Mouse (Mus musculus) ovary, postnatal 10 days (tissue): ENCODE results near the gene Tnfaip1.
"Not testable (repeated sequence)": the region's sequence is repeated elsewhere in the genome, so short reads cannot be mapped to it uniquely, and the experiment has no call there.

ENCODE experiments used
- DNase-seq: peaks from one replicate; pipeline ENCODE4 v3.0.0; 2022; ENCODE audit warnings: low spot score

The Tnfaip1 gene

DNA sequence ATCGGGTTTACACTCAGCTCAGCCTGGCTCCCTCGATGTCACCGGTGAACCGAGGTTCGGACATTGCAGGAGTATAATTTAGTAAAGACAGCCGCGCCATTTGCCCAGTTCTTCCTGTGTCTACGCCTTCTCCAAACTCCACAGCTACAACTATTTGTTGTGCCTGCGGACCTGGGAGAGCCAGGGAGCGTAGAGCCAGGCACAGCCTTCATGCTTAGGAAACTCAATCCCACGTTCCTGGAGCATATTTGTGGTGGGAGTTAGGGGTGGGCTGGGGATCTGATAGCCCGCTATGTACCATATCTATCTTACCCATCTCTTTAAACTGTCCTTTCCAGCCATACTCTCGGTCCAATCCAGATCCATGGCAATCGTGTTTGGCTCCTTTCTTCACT is 555 bp upstream of the Tnfaip1 start:
- no peak for DNase-seq

DNA sequence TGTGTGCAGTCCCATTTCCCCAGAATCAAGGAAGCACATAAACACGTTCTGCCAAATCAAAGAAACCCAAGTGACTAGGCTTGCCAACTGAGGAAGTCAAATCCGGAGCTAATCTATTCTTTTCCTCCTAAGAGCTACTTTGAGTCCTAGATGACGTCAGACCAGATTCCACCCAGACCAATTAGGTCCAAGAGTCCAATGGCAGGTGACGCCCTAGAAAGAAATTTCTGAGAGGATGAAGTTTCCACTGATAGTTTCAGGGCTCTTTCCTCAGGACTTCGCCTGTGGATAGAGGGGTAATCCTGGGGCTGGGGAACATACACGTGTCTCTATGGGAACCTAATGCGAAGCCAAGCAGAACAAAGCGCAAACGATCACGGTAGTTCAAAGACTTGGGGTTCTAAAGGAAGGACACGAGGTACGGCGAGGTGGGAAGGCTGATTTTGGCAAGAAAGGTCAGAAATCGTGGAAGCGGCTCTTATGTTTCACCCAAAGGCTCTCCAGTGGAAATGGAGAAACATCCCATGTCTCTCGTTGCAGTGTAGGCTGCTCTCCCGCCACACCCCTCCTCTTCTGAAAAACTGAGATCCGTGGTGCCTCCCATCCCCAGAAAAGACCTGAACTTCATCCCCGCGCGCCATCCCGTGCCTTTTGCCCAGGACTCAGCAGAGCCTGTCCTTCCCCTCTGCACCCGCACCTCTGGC is 604 bp downstream of the Tnfaip1 start:
- DNase-seq, result no peak

DNA sequence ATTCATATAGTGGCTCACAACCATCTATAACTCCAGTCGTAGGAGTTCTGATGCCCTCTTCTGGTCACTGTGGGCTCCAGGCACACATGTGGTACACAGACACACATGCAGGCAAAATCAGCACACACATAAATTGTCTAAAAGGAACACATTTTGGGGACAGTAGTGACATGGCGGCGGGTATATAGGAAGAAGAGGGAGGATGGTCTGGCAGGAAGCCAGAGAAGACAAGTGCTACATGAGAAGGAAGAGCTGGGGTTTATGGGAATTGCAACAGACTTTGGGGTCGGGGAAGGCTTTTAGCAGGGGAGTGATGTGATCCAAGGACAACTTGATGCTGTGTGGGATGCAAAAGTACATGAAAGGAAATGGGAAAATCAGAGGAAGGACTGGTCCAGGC is 1.6 kb downstream of the Tnfaip1 start:
- no peak for DNase-seq

DNA sequence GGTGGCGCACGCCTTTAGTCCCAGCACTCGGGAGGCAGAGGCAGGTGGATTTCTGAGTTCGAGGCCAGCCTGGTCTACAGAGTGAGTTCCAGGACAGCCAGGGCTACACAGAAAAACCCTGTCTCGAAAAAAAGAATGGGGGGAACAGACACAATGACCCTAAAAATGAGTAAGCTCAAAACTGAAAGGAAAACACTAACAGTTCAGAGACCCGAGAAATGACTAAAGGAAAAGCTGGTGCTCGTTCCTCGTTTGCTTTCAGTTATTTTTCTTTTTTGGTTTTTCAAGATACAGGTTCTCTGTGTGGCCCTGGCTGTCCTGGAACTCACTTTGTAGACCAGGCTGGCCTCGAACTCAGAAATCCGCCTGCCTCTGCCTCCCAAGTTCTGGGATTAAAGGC is 4.6 kb downstream of the Tnfaip1 start:
- not testable (repeated sequence) for DNase-seq

DNA sequence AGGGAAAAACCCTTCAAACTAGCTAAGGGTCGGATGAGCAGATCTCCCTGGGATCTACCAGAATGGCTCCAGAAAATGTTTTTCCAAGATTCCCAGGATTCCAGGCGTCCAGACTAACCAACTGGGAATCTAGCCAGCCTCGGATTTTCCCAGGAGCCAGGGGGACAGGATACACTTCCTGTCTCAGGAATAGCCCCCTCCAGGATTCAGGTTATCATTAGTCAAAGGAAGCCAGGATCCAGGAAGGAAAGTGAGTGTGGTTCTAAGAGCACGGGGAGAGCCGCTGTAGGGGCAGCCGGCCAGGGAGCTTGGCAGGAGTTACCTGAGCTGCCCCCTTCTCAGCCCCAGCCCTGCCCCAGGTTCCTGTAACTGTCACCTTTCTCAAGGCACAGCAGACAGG is 5.1 kb downstream of the Tnfaip1 start:
- no peak for DNase-seq

DNA sequence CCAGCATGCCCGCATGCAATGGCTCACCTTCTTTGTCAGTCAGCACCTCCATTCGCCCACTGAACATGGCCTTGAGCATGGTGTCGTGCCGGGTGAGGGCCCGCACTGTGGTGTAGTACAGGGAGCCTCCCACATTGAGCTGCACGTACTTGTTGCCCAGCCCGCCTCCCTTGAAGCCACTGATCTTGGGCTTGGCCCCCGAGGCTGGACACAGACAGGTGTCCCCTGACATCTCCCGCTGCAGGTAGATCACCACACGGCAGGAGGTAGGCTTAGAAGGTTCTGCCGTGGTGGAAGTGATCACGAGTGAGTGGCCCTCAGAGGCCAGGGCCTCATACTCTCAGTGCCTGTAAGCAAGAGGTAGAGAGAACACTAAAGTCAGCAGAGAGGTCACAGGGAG is 6.1 kb downstream of the Tnfaip1 start:
- DNase-seq, result no peak

DNA sequence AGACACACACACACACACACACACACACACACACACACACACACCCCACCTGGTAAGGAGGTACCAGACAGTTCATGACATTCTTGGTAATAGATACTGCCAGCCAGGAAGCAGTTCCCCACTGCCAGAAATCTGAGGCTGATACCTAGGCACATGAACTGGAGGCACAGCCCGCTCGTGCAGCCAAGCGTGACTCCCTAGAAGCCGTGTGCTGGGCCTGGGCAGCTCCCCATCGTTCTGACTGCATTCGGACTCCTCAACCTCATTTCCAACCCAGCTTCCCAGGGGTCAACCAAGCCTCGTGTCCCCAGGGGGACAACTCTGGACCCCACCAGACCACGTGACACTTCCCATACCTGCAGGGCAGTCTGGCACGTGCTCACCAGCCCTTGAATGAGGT is 7.4 kb downstream of the Tnfaip1 start:
- no peak for DNase-seq

DNA sequence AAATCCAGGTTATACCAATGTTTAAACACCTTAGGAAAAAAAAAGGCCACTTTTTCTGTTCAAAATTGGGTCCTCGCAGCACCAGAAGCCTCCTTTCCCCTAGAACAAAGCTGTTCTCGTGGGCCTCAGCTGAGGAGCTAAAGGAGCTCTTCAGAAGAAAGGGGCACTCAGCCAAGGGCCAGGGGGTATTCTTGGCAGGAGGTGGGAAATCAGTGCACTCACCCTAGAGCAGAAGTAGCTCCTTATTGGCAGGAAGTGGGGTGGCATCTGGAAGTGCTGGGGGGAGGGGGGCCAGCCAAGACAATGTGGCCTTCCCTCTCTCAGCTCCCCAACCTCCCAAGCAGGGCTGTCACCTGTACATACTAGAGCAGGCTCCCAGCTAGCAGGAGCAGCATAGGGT is 11.3 kb downstream of the Tnfaip1 start:
- DNase-seq, result no peak

DNA sequence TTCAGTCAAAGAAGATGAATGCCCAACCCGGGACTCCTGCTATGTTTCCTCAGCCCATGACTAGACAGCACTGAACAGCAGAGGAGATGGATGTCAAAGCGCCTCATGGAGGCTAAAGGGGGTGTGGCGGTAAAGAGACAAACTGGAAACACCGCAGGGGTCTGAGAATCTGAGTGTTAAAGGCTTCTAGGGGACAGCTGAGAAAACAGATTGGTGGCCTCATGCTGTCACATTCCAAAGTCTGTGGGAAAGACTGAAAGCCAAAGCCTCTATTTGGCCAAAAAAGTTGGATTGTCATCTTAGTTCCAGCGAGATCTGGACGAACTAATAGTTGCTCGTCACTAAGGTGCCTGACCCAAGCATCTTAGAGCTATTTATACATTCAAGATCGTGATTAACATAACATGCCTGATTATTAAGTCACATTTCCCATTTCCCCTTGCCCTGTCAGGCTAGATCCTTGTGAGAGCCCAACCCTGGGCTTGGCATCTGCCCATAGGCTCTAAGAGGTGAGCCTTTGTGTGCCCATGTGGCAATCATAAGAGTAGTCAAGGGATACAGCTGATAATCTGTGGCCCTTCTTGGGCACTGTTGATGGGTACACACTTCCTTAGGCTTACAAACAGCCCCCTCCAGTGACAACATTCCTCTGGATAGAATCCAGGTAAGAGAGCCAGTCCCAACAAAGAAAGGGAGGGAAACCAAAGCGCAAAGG is 12.7 kb downstream of the Tnfaip1 start:
- no peak for DNase-seq

DNA sequence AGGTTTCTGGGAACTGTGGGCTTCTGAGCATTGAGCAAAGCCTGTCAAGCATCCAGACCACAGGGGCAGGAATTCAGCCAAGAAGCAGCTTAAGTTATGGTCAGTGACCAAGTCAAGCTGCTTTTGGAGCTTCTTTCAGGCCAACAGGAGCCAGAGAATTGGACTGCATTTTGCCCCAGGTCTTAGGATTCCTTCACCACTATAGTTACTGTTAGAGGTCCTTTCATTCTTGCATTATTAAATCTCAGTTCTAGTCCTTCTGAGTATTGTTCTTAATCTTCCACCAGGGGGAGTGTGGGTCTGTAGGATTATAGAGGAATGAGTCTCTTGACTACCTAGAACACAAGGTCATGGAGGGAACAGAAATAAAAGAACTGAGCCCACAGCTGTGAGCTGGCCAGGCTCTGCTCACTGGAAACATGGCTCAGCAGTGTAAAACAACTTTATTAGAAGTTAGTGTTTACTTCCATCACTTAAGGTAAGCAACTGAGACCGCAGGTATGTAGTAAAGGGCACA is 13.6 kb downstream of the Tnfaip1 start:
- no peak for DNase-seq

DNA sequence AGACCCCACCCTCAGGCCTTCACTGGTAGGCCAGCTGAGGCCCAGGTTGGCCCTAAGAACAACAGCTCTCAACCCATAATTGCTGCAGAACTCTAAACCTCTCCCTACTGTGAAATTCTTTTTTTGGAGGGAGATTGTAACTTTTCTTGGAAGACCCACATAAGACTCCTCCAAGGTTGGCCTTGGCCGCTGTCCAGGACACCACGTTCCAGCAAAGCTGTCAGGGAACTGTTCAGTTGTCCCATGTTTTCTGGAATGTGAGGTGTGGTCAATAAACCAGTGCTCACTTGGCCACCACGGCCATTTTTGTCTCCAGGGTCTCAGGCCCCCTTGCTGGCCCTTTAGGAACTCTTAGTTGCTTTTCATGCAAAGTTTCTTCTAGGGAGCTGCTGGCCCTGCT is 14.3 kb downstream of the Tnfaip1 start:
- DNase-seq, result no peak

DNA sequence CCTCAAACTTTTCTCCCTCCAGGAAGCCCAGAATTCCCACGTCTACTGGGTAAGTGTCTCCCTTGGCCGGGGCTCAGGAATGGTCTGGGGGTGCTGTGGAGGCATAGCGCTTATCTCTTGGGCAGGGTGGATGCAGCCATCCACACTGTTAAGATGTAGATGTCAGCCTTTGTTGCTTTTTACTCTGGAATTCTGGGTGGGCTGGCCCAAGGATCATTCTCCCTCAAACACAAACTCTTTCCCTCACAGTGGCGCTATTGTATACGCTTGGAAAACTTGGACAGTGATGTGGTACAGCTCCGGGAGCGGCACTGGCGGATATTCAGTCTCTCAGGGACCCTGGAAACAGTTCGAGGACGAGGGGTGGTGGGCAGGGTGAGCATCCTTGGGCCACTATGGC is 17.2 kb downstream of the Tnfaip1 start:
- no peak for DNase-seq

DNA sequence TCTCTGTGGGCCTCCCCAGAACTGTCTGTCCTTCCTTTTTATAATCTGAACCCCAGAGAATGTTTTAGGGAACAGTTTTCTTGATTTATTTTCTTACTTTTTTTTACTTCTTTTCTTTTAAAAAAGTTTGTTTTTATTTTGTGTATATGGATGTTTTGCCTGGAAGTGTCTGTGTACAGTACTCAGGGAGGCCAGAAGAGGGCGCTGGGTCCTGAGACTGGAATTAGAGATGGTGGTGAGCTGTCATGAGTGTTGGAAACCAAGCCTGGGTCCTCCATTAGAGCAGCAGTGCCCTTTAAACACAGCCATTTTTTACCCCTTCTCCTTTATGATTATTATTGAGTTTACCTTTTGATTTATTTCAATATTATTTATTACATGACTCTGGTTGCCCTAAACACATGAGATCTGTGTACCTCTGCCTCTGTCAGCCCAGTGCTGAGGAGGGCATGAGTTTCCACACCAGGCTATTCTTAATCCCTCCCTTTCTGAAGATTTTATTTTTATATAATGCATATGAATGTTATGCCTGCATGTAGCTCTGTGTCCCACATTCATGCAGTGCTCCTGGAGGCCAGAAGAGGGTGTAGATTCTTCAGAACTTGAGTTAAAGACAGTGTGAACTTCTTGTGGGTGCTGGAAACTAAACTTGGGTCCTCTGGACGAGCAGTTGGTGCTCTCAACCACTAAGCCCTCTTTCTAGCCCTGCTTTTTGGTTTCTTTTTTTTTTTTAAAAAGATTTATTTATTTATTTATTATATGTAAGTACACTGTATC is 20.4 kb downstream of the Tnfaip1 start:
- no peak for DNase-seq

DNA sequence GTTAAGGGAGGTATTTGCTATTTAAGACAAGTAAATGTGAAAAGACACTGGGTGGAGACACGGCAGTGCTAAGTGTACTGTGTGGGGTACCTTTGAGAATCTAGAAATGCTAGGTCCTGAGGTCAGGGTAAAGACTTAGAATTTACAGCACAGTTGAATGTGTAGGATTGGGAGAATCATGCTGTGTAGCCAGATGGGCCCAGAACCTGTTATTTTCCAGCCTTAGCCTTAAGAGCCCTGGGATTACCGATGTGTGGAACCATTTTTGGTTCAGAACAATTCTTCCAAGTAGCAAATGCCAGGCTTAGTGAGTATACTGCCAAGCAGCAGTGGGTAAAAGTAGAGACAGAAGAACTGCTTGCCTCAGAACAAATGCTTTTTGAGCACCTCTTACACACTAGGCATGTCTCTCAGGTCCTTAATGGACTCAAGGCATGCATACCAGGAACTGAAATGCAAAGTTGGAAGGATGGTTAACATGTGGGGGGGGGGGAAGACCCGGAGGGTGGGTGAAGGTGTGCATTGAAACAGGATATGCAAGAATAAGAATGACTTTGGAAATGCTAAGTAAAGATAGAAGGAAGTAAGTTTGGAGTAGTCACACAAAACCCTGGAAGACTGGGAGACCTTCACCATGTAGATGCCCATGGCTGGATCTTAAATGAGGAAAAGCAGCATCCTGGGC is 22.9 kb downstream of the Tnfaip1 start:
- DNase-seq, result no peak

DNA sequence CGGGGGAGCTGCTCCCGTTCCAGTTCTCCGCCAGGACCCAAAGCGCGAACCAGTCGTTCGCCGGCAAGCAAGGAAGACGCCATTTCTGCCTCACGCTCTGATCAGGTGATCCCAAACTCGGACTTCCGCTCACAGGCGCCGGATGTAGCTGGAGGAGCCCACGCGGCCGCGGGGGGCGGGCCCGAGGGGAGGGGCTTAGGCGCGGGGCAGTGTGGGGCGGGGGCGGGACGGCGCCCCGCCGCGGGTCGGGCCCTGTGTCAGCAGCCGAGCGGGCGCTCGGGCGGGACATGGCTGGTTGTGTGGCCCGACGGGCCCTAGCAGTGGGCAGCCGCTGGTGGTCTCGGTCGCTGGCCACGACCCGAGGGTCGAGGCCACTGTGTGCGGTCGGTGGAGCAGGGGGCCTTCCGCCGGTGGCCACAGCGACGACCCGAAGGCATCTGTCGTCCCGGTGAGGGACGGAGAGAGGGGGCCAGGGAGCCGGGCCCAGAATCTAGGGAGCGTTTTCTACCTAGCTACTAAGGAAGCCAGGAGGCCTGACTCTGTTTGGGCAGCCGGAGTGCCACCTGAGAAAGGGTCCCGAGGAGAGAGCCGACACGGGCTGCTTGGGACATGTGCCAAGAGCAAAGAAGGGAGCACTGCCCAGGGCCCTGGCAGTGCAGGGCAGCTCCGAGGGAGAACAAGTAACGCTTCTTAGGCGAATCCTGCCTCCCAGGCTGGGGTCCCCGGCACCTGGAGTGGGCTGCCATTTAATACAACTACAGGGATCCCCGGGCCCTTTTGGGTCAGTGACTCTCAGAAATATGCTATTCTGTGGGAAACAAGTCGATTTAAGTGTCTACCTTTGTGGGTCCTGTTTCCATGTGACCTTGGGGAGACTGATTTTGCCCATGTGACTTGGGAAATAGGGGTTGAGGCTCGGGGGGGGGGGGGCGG is 23.8 kb downstream of the Tnfaip1 start, which contains the start of the genes Tmem199 and Poldip2:
TSS of gene Tmem199 (minus strand) at position 148 of the 933 bp plus-strand sequence.
TSS of gene Poldip2 (plus strand) at position 169 of the 933 bp plus-strand sequence.
- peak; percentile 62 for DNase-seq

DNA sequence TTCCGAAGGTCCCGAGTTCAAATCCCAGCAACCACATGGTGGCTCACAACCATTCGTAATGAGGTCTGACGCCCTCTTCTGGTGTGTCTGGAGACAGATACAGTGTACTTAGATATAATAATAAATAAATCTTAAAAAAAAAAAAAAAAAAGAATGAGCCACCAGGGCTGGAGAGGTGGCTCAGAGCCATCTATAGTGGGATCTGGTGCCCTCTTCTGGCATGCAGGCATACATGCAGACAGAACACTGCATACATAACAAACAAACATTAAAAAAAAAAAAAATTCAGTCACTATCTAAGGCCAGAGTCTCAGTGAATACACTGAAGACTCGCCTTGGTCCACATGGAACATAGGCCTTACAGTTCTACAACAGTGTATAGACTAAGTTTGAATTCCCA is 27.0 kb downstream of the Tnfaip1 start:
- DNase-seq, result no peak

DNA sequence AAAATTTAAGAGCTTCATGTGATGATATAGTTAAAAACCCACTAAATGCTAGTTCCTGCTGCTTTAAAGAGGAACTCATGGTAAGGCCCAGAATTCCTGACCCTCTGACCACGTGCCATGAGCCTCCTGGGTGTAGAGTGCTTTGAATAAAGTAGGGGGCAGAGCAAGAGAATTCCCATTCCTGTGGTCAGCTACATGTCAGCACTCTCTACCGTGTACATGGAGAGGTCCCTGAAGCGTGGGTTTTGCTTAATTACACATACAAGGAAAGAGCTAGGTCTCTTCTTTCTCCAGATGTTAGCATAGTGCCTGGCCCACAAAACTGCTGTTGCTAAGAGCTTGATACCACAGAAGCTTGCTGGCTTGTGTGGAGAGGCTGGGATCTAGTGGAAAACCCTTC is 30.7 kb downstream of the Tnfaip1 start:
- no peak for DNase-seq

DNA sequence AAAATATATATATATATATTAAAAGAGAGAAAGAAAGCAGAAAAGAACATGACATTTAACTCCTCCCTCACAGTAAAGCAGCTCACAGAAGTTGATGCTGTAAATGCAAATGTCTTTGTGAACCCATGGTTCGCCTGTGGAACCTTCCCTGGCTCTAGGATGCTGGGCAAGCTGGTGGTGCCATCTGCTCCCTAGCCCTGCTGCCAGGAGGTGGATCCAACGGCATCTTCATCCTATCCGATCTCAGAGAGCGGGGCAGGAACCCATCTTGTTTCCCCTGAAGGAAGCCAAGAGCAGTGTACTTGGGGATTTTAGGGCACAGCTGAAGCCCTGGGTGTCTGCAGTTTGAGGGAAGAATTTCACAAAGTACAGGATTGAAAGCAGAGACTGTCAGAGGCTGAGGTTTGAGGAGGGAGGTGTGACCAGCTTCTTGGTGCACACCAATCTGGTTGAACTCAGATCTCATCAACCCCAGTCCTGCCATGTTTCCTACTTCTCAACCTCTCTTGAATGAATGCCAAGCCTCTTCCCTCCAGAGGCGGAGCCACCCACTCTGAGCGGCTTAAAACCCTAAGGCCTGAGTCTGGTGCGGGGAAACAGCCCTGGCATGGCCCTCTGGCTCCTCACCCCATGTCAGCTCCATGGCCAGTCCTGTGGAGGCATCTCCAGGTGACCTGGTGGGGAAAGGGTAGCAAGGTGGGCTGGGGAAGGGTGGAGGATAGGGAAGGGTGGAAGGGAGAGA is 33.1 kb downstream of the Tnfaip1 start, which contains the start of gene Sebox:
TSS of gene Sebox (plus strand) at position 539 of the 742 bp plus-strand sequence.
- DNase-seq, result no peak

DNA sequence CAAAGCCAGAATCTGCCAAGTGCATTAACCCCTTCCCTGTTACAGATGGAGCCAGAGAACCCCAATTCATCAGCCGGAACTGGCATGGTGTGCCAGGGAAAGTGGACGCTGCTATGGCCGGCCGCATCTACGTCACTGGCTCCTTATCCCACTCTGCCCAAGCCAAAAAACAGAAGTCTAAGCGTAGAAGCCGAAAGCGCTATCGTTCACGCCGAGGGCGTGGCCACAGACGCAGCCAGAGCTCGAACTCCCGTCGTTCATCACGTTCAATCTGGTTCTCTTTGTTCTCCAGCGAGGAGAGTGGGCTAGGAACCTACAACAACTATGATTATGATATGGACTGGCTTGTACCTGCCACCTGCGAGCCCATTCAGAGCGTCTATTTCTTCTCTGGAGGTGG is 34.6 kb downstream of the Tnfaip1 start:
- no peak for DNase-seq

DNA sequence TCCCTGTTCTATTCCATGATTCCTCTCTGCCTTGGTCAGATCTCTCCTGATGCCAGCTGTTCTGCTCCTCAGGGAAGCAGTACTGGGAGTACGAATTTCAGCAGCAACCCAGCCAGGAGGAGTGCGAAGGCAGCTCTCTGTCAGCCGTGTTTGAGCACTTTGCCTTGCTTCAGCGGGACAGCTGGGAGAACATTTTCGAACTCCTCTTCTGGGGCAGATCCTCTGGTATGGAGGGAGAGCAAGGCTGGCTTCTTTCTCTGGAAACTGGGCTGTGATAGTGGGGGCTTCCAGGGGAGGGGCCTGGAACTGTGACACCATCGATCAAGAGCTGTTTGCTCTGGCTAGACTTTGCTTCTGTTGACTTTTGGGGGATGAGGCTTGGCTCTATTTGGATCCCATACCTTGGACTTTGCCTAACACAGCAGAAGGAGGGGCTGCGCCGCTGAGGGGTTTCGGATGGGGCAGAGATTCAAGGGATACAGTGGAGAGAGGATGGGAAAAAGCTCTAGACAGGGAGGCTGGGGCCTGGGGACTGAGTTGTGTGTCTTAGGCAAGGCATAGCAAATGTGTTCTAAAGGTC is 35.4 kb downstream of the Tnfaip1 start:
- DNase-seq, result no peak
